Mouse (Mus musculus) MEL (cell line): ENCODE measurements at regions not wholly inside any gene's neighbourhood (a gene's known extent, or its start where the extent isn't known, plus 50 kb on each side); places are given as distances from the start of the nearest gene placed in this dataset.

Experiments used
- CTCF ChIP-seq, 3 experiments: IDR thresholded peaks in 2 of 3; conservative IDR thresholded peaks in 1 of 3; 2 replicates each; pipeline ENCODE4 v1.5.1; 2011 to 2012; ENCODE audit warnings: low read length in 3 of 3, low read depth in 2 of 3, mild to moderate bottlenecking in 2 of 3, improper control_type of control experiment in 1 of 3, inconsistent platforms in 1 of 3, mixed read lengths in 1 of 3, moderate library complexity in 1 of 3; ENCODE audit not compliant: control insufficient read depth in 1 of 3, insufficient read depth in 1 of 3, poor library complexity in 1 of 3, severe bottlenecking in 1 of 3
- EP300 ChIP-seq, 2 experiments: IDR thresholded peaks; 2 replicates each; pipeline ENCODE4 v1.6.1; 2011; ENCODE audit warnings: improper control_type of control experiment in 2 of 2, low read length in 2 of 2, low read depth in 1 of 2, mild to moderate bottlenecking in 1 of 2
- MYC ChIP-seq: IDR thresholded peaks from 2 replicates; pipeline ENCODE4 v1.6.1; 2011; ENCODE audit warnings: low read depth, mild to moderate bottlenecking, low read length, improper control_type of control experiment, moderate library complexity
- POLR2A ChIP-seq, 2 experiments: IDR thresholded peaks; 2 replicates each; pipeline ENCODE4 v1.6.1; 2011 to 2012; ENCODE audit warnings: low read length in 2 of 2, mild to moderate bottlenecking in 2 of 2, control low read depth in 1 of 2, improper control_type of control experiment in 1 of 2, low read depth in 1 of 2, moderate library complexity in 1 of 2; ENCODE audit not compliant: control insufficient read depth in 1 of 2, insufficient read depth in 1 of 2, poor library complexity in 1 of 2
- POLR2AphosphoS2 ChIP-seq: IDR thresholded peaks from 2 replicates; pipeline ENCODE4 v1.6.1; 2011; ENCODE audit warnings: low read length, improper control_type of control experiment

- no peak for TF ChIP-seq POLR2AphosphoS2
- no peak for TF ChIP-seq EP300 (IDR thresholded peaks at IDR 0.05; ENCODE audit: low read depth in 1 of 2, low read length in 2 of 2)
- TF ChIP-seq CTCF (IDR thresholded peaks at IDR 0.05 in 2 of 3, conservative IDR thresholded peaks at IDR 0.05 in 1 of 3; ENCODE audit: control insufficient read depth in 1 of 3, insufficient read depth in 1 of 3, low read depth in 2 of 3, low read length in 3 of 3, poor library complexity in 1 of 3, severe bottlenecking in 1 of 3), result no peak
- no peak for TF ChIP-seq MYC
- no peak for TF ChIP-seq POLR2A (IDR thresholded peaks at IDR 0.05; ENCODE audit: control insufficient read depth in 1 of 2, insufficient read depth in 1 of 2, low read depth in 1 of 2, low read length in 2 of 2, poor library complexity in 1 of 2)
Measured at GRCm38 (mm10) chr11:18495108-18495757, 523.6 kb downstream of the Meis1 start.
